Mouse (Mus musculus) small intestine, adult 2 months (tissue): ENCODE measurements around the gene Mical3.

Experiments used
- CTCF ChIP-seq: fragments of 200-500 bp; IDR thresholded peaks from 2 replicates; pipeline ENCODE4 v1.5.1; 2012; ENCODE audit warnings: low read depth, mild to moderate bottlenecking, control low read depth, inconsistent platforms, low read length, moderate library complexity, mixed read lengths; ENCODE audit not compliant: insufficient replicate concordance, insufficient read length; ENCODE audit errors: extremely low read depth
- POLR2A ChIP-seq: fragments of 200-500 bp; IDR thresholded peaks from 2 replicates; pipeline ENCODE4 v1.6.1; 2012; ENCODE audit warnings: low read depth, mild to moderate bottlenecking, control low read depth, inconsistent platforms, low read length, moderate library complexity

DNA sequence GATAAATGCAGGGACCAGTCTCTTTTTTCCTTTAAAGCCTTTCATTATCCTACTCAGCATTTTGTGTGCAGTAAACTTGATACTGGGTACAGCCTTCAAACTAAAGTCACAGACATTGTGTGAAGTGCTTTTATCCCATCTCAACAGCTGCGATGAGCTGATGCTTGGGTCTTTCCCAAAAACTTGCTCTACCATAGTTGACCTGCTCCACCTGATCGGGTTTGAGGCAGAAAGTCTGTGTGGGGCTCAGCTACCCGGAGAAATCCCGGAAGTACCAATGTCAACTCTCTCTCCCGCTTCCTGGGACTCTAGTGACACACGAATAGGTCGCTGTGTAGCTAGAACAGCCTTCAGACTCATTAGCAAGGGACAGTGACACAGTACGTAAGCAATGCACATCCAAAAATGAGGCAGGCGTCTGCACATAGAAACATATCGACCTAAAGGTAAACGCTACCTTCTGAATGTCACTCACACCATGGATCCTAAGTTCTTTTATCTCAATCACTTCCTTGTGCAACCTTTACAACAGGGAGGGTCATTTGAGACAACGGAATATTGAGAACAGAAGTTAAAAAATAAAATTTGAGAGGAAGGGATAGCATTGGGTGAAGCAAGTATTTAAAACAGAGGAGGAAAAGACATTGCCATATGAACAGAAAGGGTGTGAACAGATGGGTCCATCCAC, 191.9 kb downstream of the Mical3 start:
- TF ChIP-seq CTCF (no peak), POLR2A (no peak)
